Mouse (Mus musculus): ENCODE measurements at regions not wholly inside any gene's neighbourhood (a gene's known extent, or its start where the extent isn't known, plus 50 kb on each side); places are given as distances from the start of the nearest gene placed in this dataset.

DNA sequence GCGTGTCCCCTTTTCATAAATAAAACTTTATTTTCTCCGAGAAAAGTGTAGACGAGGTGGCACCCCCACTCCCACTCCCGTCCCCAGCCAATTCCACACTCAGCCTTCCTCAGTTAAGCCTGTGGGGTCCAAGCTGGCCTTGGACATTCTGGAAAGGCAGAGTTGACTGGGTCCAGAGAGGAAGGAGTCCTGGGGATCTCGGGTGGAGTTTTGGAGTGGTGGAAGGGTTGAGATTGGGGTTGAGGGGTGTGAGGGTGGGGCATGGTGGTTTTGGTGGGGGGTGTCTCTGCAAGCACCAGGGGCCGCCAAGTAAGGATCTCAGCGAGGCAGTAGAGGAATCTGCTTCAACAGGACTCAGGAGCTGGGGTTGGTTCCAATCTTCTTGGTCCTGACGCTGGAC is 52.7 kb upstream of the Ezh2 start:
- no peaks in the 10 kb centered on the region for H3K36me3 ChIP-seq (ENCODE audit: control insufficient read depth, insufficient read depth, low read length)
- 85% methylated on average over 8 of the region's 8 CpGs for WGBS
- no peaks in the 10 kb centered on the region for H3K9me3 ChIP-seq (ENCODE audit: control insufficient read depth, low read length)
- no peak overlapping the region for H3K4me2 ChIP-seq (ENCODE audit: low read depth)
- ATAC-seq (ENCODE audit: insufficient read depth, low FRiP score, low TSS enrichment): no peak
- no peak overlapping the region for H3K4me3 ChIP-seq (ENCODE audit: low read depth, low read length)
- DNase-seq (ENCODE audit: low spot score): no peak
- no peak overlapping the region for H3K9ac ChIP-seq (ENCODE audit: low read length)
- no peak overlapping the region for H3K27ac ChIP-seq (ENCODE audit: low read depth, low read length)
- no peaks in the 10 kb centered on the region for H3K27me3 ChIP-seq (ENCODE audit: control insufficient read depth, insufficient read depth, low read length)
- no peaks in the 10 kb centered on the region for H3K4me1 ChIP-seq (ENCODE audit: control insufficient read depth, insufficient read depth, low read length)

GRCm38 (mm10) chr6:47646731-47647567 is 51.8 kb upstream of the Ezh2 start:
- Histone ChIP-seq H3K27me3 (ENCODE audit: control insufficient read depth, insufficient read depth, low read length) (no peaks in the 10 kb centered on the region), H3K4me1 (ENCODE audit: control insufficient read depth, insufficient read depth, low read length) (no peaks in the 10 kb centered on the region), H3K27ac (ENCODE audit: low read depth, low read length) (no peak overlapping the region), H3K4me2 (ENCODE audit: low read depth) (no peak overlapping the region), H3K4me3 (ENCODE audit: low read depth, low read length) (no peak overlapping the region), H3K36me3 (ENCODE audit: control insufficient read depth, insufficient read depth, low read length) (no peaks in the 10 kb centered on the region), H3K9ac (ENCODE audit: low read length) (no peak overlapping the region), H3K9me3 (ENCODE audit: control insufficient read depth, low read length) (no peaks in the 10 kb centered on the region)
- 73% methylated on average over 14 of the region's 14 CpGs for WGBS
- DNase-seq (ENCODE audit: low spot score) (no peak), ATAC-seq (ENCODE audit: insufficient read depth, low FRiP score, low TSS enrichment) (no peak)

GRCm38 (mm10) chr6:47646022-47646421 is 50.9 kb upstream of the Ezh2 start:
- Histone ChIP-seq H3K36me3 (ENCODE audit: control insufficient read depth, insufficient read depth, low read length) (no peaks in the 10 kb centered on the region), H3K9me3 (ENCODE audit: control insufficient read depth, low read length) (no peaks in the 10 kb centered on the region), H3K27me3 (ENCODE audit: control insufficient read depth, insufficient read depth, low read length) (no peaks in the 10 kb centered on the region), H3K27ac (ENCODE audit: low read depth, low read length) (no peak overlapping the region), H3K4me3 (ENCODE audit: low read depth, low read length) (no peak overlapping the region), H3K4me1 (ENCODE audit: control insufficient read depth, insufficient read depth, low read length) (no peaks in the 10 kb centered on the region), H3K4me2 (ENCODE audit: low read depth) (no peak overlapping the region), H3K9ac (ENCODE audit: low read length) (no peak overlapping the region)
- WGBS: 67% methylated on average over 1 of the region's 1 CpGs
- ATAC-seq (ENCODE audit: insufficient read depth, low FRiP score, low TSS enrichment) (no peak), DNase-seq (ENCODE audit: low spot score) (no peak)

Data from neural tube, embryonic 11.5 days (tissue).